Mouse (Mus musculus) brain, embryonic 14.5 days (tissue): ENCODE measurements around the gene Gas2. TPM values are rescaled to one million over a fixed set of nuclear protein-coding genes. Genes with fewer than 3 reads are reported as not detected.

Source experiments
- DNase-seq: peaks from one replicate; pipeline ENCODE4 v3.0.0-alpha.2; 2011; ENCODE audit warnings: low read depth
- CTCF ChIP-seq: fragments of 200-500 bp; IDR thresholded peaks from 2 replicates; pipeline ENCODE4 v1.5.1; 2012; ENCODE audit warnings: inconsistent platforms, mild to moderate bottlenecking, moderate library complexity, borderline replicate concordance; ENCODE audit not compliant: insufficient read depth, insufficient read length; ENCODE audit errors: extremely low read depth
- POLR2A ChIP-seq: fragments of 200-500 bp; IDR thresholded peaks from 2 replicates; pipeline ENCODE4 v1.6.1; 2012; ENCODE audit warnings: mild to moderate bottlenecking, inconsistent platforms, borderline replicate concordance; ENCODE audit not compliant: poor library complexity, insufficient read depth, insufficient read length, severe bottlenecking; ENCODE audit errors: extremely low read depth
- polyA plus RNA-seq: library from polyadenylated mRNA; depleted of rRNA; stranded (reverse); fragments of >200 nt; gene quantifications from 2 replicates; pipeline ENCODE4 v1.2.3, GENCODE M21; 2012

Gene Gas2
- polyA plus RNA-seq, 1 experiment, result 12.5 TPM

GRCm38 (mm10) chr7:51940461-51940860 is 78.6 kb downstream of the Gas2 start:
- DNase-seq, result peak; percentile 16
- TF ChIP-seq CTCF (no peak), POLR2A (no peak)

- no peak for TF ChIP-seq CTCF
- TF ChIP-seq POLR2A, result no peak
- peak; percentile 72 for DNase-seq
Observed at GRCm38 (mm10) chr7:51955424-51956041, 93.7 kb downstream of the Gas2 start.

GRCm38 (mm10) chr7:51957766-51958165 is 96.0 kb downstream of the Gas2 start:
- TF ChIP-seq CTCF, result no peak
- no peak for TF ChIP-seq POLR2A
- no peak for DNase-seq

- no peak for TF ChIP-seq CTCF
- TF ChIP-seq POLR2A, result no peak
- peak; percentile 89 for DNase-seq
Observed at GRCm38 (mm10) chr7:51960698-51961374, 99.0 kb downstream of the Gas2 start.

- no peak for TF ChIP-seq POLR2A
- TF ChIP-seq CTCF, result no peak
- peak; percentile 61 for DNase-seq
Observed at GRCm38 (mm10) chr7:51962219-51962952, 100.6 kb downstream of the Gas2 start.

- DNase-seq, result no peak
- no peak for TF ChIP-seq CTCF
- TF ChIP-seq POLR2A, result no peak
Observed at GRCm38 (mm10) chr7:51964681-51965080, 102.9 kb downstream of the Gas2 start.

GRCm38 (mm10) chr7:51967581-51967980 is 105.8 kb downstream of the Gas2 start:
- DNase-seq, result no peak
- TF ChIP-seq CTCF (no peak), POLR2A (no peak)

- DNase-seq, result no peak
- TF ChIP-seq POLR2A, result no peak
- TF ChIP-seq CTCF, result no peak
Observed at GRCm38 (mm10) chr7:51969379-51969778, 107.6 kb downstream of the Gas2 start.

GRCm38 (mm10) chr7:51972252-51972855 is 110.5 kb downstream of the Gas2 start:
- TF ChIP-seq POLR2A (no peak), CTCF (peak; percentile 80; the same call in 1 of the 2 replicates)
- peak; percentile 92 for DNase-seq

- no peak for TF ChIP-seq CTCF
- no peak for TF ChIP-seq POLR2A
- DNase-seq, result no peak
Observed at GRCm38 (mm10) chr7:51973091-51973490, 111.3 kb downstream of the Gas2 start.

- DNase-seq, result no peak
- TF ChIP-seq CTCF (no peak), POLR2A (no peak)
Observed at GRCm38 (mm10) chr7:51973526-51973925, 111.7 kb downstream of the Gas2 start.
